In the genomic region with DNA sequence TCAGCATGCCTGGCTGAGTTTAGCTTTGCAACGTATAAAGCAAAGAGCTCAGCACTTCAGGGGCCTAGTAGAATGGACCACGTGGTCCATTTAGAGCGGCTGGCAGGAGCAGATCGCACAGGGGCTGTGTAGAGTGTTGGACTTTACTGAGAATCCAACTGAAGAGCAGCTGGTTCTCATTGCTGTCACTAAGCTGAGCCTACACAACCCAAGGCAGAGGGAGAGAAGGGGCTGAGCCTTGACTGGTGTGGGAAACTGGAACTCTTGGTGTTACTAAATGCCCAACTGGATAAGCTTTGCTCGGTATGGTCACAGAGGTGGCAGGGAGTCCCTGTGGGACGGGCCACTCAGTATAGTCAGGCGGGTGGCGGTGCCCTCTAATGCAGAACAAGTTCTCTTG, we compare ENCODE assay signal across 30 mouse cellular contexts.
DNase-seq lines count a peak whose midpoint lies in the region; ATAC-seq lines count a peak whose summit lies in the region.
"Had no signal": no experiment of that assay in that cellular context is flagged by ENCODE, and none has a peak within 500 bp of the region (broad histone marks: within the 10 kb centered on the region; RNA-seq: fewer than 3 reads in every experiment).

No protein-coding gene starts in this region.

- H3K9ac ChIP-seq in kidney, embryonic 16.5 days (replicated peaks; ENCODE audit: low read length) = no peak overlapping the region
- H3K9ac ChIP-seq in midbrain, embryonic 11.5 days (ENCODE audit: low read length) = no peak overlapping the region
- H3K9ac ChIP-seq in midbrain, embryonic 15.5 days = no peak overlapping the region
- no peak overlapping the region for H3K9ac ChIP-seq in forebrain, embryonic 11.5 days (ENCODE audit: low read length)
- H3K9ac ChIP-seq: embryonic facial prominence, embryonic 13.5 days; hindbrain, embryonic 13.5 days; liver, embryonic 12.5 days; liver, postnatal 0 days; midbrain, embryonic 12.5 days; neural tube, embryonic 13.5 days had no signal

- H3K4me2 ChIP-seq in kidney, embryonic 16.5 days (replicated peaks; ENCODE audit: low read depth, low read length) = no peak overlapping the region
- H3K4me2 ChIP-seq in midbrain, embryonic 11.5 days = no peak overlapping the region
- H3K4me2 ChIP-seq in midbrain, embryonic 15.5 days = no peak overlapping the region
- no peak overlapping the region for H3K4me2 ChIP-seq in forebrain, embryonic 11.5 days (ENCODE audit: low read depth, low read length, severe bottlenecking)
- H3K4me2 ChIP-seq: embryonic facial prominence, embryonic 13.5 days; heart, embryonic 11.5 days; hindbrain, embryonic 13.5 days; liver, embryonic 12.5 days; midbrain, embryonic 12.5 days; neural tube, embryonic 13.5 days had no signal

- 74% methylated on average over 8 of the region's 8 CpGs for WGBS in kidney, embryonic 16.5 days
- 83% methylated on average over 8 of the region's 8 CpGs for WGBS in midbrain, embryonic 11.5 days
- 86% methylated on average over 8 of the region's 8 CpGs for WGBS in midbrain, embryonic 15.5 days
- WGBS in forebrain, embryonic 11.5 days = 87% methylated on average over 8 of the region's 8 CpGs

- DNase-seq in kidney, postnatal 36 days = no peak
- peak; percentile 47 for DNase-seq in midbrain, embryonic 11.5 days (ENCODE audit: low spot score, missing footprints)
- peak; percentile 54 for DNase-seq in lung, postnatal 36 days
- no peak for DNase-seq in forebrain, embryonic 11.5 days (ENCODE audit: low spot score)
- DNase-seq in layer of hippocampus, postnatal 10 days (ENCODE audit: low spot score in 2 of 2) = no peak
- DNase-seq: adrenal gland, postnatal 36 days; cerebellum, adult 18-20 months; cerebellum, postnatal 10 days; gastrocnemius, adult 2 months; gastrocnemius, postnatal 36 days; heart, adult 18-20 months; heart, postnatal 36 days; kidney, adult 18-20 months; kidney, postnatal 4 days; layer of hippocampus, postnatal 36 days; left cerebral cortex, postnatal 4 days; liver, postnatal 0 days; right cerebral cortex, postnatal 4 days; thymus, adult 18-20 months; thymus, postnatal 36 days had no signal

- H3K9me3 ChIP-seq in kidney, embryonic 16.5 days (ENCODE audit: low read length) = no peaks in the 10 kb centered on the region
- H3K9me3 ChIP-seq in midbrain, embryonic 11.5 days (ENCODE audit: control insufficient read depth, low read length) = no peaks in the 10 kb centered on the region
- no peaks in the 10 kb centered on the region for H3K9me3 ChIP-seq in midbrain, embryonic 15.5 days
- H3K9me3 ChIP-seq in forebrain, embryonic 11.5 days (ENCODE audit: control insufficient read depth, low read length) = no peaks in the 10 kb centered on the region
- H3K9me3 ChIP-seq: embryonic facial prominence, embryonic 13.5 days; forebrain, embryonic 10.5 days; hindbrain, embryonic 13.5 days; liver, embryonic 12.5 days; midbrain, embryonic 12.5 days; neural tube, embryonic 13.5 days had no signal

- ATAC-seq in kidney, embryonic 16.5 days (ENCODE audit: low FRiP score, low TSS enrichment) = 0 out of 2 replicates have a peak, but pooled peaks have one; percentile 43
- no peak for ATAC-seq in midbrain, embryonic 11.5 days (ENCODE audit: low FRiP score)
- no peak for ATAC-seq in midbrain, embryonic 15.5 days (replicated peaks)
- ATAC-seq in forebrain, embryonic 11.5 days (replicated peaks; ENCODE audit: low FRiP score) = no peak
- ATAC-seq: forebrain, embryonic 16.5 days; liver, embryonic 12.5 days; liver, postnatal 0 days had no signal

- no peaks in the 10 kb centered on the region for H3K27me3 ChIP-seq in kidney, embryonic 16.5 days (ENCODE audit: insufficient read depth, low read length)
- no peaks in the 10 kb centered on the region for H3K27me3 ChIP-seq in midbrain, embryonic 11.5 days (ENCODE audit: control insufficient read depth, insufficient read depth, low read length)
- H3K27me3 ChIP-seq in midbrain, embryonic 15.5 days (replicated peaks) = no peaks in the 10 kb centered on the region
- H3K27me3 ChIP-seq in forebrain, embryonic 11.5 days (ENCODE audit: control insufficient read depth, insufficient read depth, low read length) = no peaks in the 10 kb centered on the region
- H3K27me3 ChIP-seq: embryonic facial prominence, embryonic 13.5 days; hindbrain, embryonic 13.5 days; liver, embryonic 12.5 days; midbrain, embryonic 12.5 days; neural tube, embryonic 13.5 days had no signal

- H3K4me1 ChIP-seq in kidney, embryonic 16.5 days (ENCODE audit: insufficient read depth, low read length) = peaks cover 5% of the 10 kb centered on the region; the same call in 1 of the 2 replicates
- H3K4me1 ChIP-seq in midbrain, embryonic 11.5 days (ENCODE audit: control insufficient read depth, insufficient read depth, low read length) = no peaks in the 10 kb centered on the region
- no peaks in the 10 kb centered on the region for H3K4me1 ChIP-seq in midbrain, embryonic 15.5 days
- H3K4me1 ChIP-seq in forebrain, embryonic 11.5 days (replicated peaks; ENCODE audit: control insufficient read depth, insufficient read depth, low read length) = no peaks in the 10 kb centered on the region
- H3K4me1 ChIP-seq: embryonic facial prominence, embryonic 13.5 days; forebrain, embryonic 10.5 days; hindbrain, embryonic 13.5 days; midbrain, embryonic 12.5 days had no signal

- no peaks in the 10 kb centered on the region for H3K36me3 ChIP-seq in kidney, embryonic 16.5 days (ENCODE audit: insufficient read depth, low read length)
- no peaks in the 10 kb centered on the region for H3K36me3 ChIP-seq in midbrain, embryonic 11.5 days (ENCODE audit: control insufficient read depth, insufficient read depth, low read length)
- no peaks in the 10 kb centered on the region for H3K36me3 ChIP-seq in midbrain, embryonic 15.5 days (replicated peaks)
- no peaks in the 10 kb centered on the region for H3K36me3 ChIP-seq in forebrain, embryonic 11.5 days (ENCODE audit: control insufficient read depth, insufficient read depth, low read length)
- H3K36me3 ChIP-seq: embryonic facial prominence, embryonic 13.5 days; forebrain, embryonic 10.5 days; hindbrain, embryonic 13.5 days; liver, embryonic 12.5 days; midbrain, embryonic 12.5 days; neural tube, embryonic 13.5 days had no signal

- H3K27ac ChIP-seq in kidney, embryonic 16.5 days (ENCODE audit: low read length) = no peak overlapping the region
- H3K27ac ChIP-seq in midbrain, embryonic 11.5 days (ENCODE audit: low read depth, low read length) = no peak overlapping the region
- no peak overlapping the region for H3K27ac ChIP-seq in midbrain, embryonic 15.5 days
- no peak overlapping the region for H3K27ac ChIP-seq in forebrain, embryonic 11.5 days (ENCODE audit: low read depth, low read length)
- H3K27ac ChIP-seq: embryonic facial prominence, embryonic 13.5 days; forebrain, embryonic 10.5 days; gastrocnemius, adult 2 months; hindbrain, embryonic 13.5 days; liver, embryonic 12.5 days; midbrain, embryonic 12.5 days; neural tube, embryonic 13.5 days had no signal

- H3K4me3 ChIP-seq in kidney, embryonic 16.5 days (ENCODE audit: low read length) = no peak overlapping the region
- H3K4me3 ChIP-seq in midbrain, embryonic 11.5 days (ENCODE audit: low read depth, low read length) = no peak overlapping the region
- H3K4me3 ChIP-seq in midbrain, embryonic 15.5 days = no peak overlapping the region
- H3K4me3 ChIP-seq in forebrain, embryonic 11.5 days (ENCODE audit: low read depth, low read length) = no peak overlapping the region
- H3K4me3 ChIP-seq: embryonic facial prominence, embryonic 13.5 days; forebrain, embryonic 10.5 days; gastrocnemius, adult 2 months; hindbrain, embryonic 13.5 days; liver, embryonic 12.5 days; midbrain, embryonic 12.5 days; neural tube, embryonic 13.5 days had no signal

Comparison
In these comparisons a context has a peak if more than half of its experiments do, and no peak if none do; other contexts are left out.
1. DNase-seq: peak in midbrain, embryonic 11.5 days (single experiment) and lung, postnatal 36 days (single experiment); none in kidney, postnatal 36 days (0 of 2), forebrain, embryonic 11.5 days (single experiment) and layer of hippocampus, postnatal 10 days (0 of 2).